Mouse (Mus musculus): ENCODE data around the gene Slc3a1. TPM values are rescaled to one million over a fixed set of nuclear protein-coding genes. Genes with fewer than 3 reads are reported as not detected.

Slc3a1 gene
- polyA plus RNA-seq, 1 experiment from 2014 or later = 0.34 TPM

DNA sequence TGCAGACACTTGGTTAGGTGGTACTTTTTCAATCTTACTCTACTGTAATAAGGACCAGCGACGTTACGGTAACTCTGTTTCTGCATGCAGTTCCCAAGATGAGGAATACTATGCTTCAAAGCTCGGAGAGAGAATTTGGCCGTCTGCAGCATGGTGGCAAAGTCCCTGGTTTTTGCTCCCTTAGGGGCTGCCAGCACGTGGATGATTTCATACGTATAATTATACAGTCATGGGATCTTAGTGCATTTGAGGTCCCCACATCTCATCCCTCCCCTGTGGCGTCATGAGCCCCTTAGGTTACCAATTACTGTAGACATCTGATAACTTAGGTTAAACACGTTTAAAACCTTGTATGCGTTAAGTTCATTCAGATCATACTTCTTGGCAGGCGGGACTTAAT lies 60.2 kb downstream of the Slc3a1 start:
- ATAC-seq (ENCODE audit: low FRiP score) (no peak), DNase-seq (ENCODE audit: low spot score, missing footprints) (no peak)
- Histone ChIP-seq H3K27ac (ENCODE audit: low read depth, low read length) (no peak overlapping the region), H3K36me3 (ENCODE audit: control insufficient read depth, insufficient read depth, low read length) (no peaks in the 10 kb centered on the region), H3K9ac (ENCODE audit: low read length) (no peak overlapping the region), H3K27me3 (ENCODE audit: control insufficient read depth, insufficient read depth, low read length) (no peaks in the 10 kb centered on the region), H3K4me3 (ENCODE audit: low read depth, low read length) (no peak overlapping the region), H3K9me3 (ENCODE audit: control insufficient read depth, low read length) (no peaks in the 10 kb centered on the region), H3K4me2 (no peak overlapping the region), H3K4me1 (ENCODE audit: control insufficient read depth, insufficient read depth, low read length) (peaks cover 11% of the 10 kb centered on the region)
- 91% methylated on average over 11 of the region's 11 CpGs for WGBS

DNA sequence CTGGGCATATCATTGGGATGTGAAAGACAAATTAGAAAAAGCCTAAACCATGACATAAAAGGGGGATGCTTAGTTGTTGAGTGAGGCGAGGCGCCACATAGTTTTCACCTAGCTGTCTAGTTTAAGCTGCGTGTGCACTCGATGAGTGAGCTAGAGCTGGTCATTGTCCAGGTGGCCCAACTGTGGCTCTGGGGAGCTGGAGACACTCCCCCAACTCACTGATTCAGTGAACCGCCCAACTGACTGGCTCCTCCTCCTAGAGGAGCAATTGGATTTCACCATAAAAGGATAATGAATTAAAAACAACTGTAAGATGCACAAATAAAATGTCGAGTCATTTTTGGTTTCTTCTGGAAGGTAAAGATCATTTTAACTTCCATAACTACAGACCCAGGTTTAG lies 60.8 kb downstream of the Slc3a1 start:
- peaks cover 11% of the 10 kb centered on the region for H3K4me1 ChIP-seq (ENCODE audit: control insufficient read depth, insufficient read depth, low read length)
- H3K36me3 ChIP-seq (ENCODE audit: control insufficient read depth, insufficient read depth, low read length) = no peaks in the 10 kb centered on the region
- H3K9me3 ChIP-seq (ENCODE audit: control insufficient read depth, low read length) = no peaks in the 10 kb centered on the region
- H3K4me2 ChIP-seq = peak overlapping the region; percentile 82
- H3K27ac ChIP-seq (ENCODE audit: low read depth, low read length) = no peak overlapping the region
- H3K4me3 ChIP-seq (ENCODE audit: low read depth, low read length) = peak overlapping the region; percentile 80; the same call in 1 of the 2 replicates
- DNase-seq (ENCODE audit: low spot score, missing footprints) (no peak), ATAC-seq (ENCODE audit: low FRiP score) (no peak)
- H3K9ac ChIP-seq (ENCODE audit: low read length) = peak overlapping the region; percentile 65; the same call in 1 of the 2 replicates
- H3K27me3 ChIP-seq (ENCODE audit: control insufficient read depth, insufficient read depth, low read length) = no peaks in the 10 kb centered on the region
- 51% methylated on average over 6 of the region's 6 CpGs for WGBS

DNA sequence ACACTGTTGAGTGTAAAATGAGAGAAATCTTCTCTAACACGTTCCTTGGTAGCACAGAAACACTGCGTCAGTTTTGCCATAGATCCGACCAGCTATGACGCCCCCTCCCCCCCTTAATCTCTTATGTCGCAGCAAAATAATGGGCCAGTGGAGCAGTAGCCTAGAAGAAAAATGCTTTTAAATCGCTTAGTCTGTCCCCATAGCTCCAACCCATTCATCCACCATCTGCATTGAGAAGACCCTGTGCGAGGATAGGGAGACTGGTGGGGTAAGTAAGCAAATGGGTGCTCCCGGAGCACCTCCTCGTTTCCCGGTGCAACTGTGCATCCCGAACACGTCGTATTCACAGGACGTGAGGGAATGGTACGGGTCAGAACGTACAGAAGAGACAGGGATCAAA lies 61.4 kb downstream of the Slc3a1 start:
- Histone ChIP-seq H3K27ac (ENCODE audit: low read depth, low read length) (peak overlapping the region; percentile 61), H3K36me3 (ENCODE audit: control insufficient read depth, insufficient read depth, low read length) (no peaks in the 10 kb centered on the region), H3K9ac (ENCODE audit: low read length) (peak overlapping the region; percentile 65), H3K4me1 (ENCODE audit: control insufficient read depth, insufficient read depth, low read length) (peaks cover 11% of the 10 kb centered on the region), H3K27me3 (ENCODE audit: control insufficient read depth, insufficient read depth, low read length) (no peaks in the 10 kb centered on the region), H3K4me2 (peak overlapping the region; percentile 82), H3K4me3 (ENCODE audit: low read depth, low read length) (peak overlapping the region; percentile 80), H3K9me3 (ENCODE audit: control insufficient read depth, low read length) (no peaks in the 10 kb centered on the region)
- ATAC-seq (ENCODE audit: low FRiP score) = peak; percentile 10; the same call in 1 of the 2 replicates
- no peak for DNase-seq (ENCODE audit: low spot score, missing footprints)
- WGBS = under 1% methylated on average over 16 of the region's 16 CpGs

DNA sequence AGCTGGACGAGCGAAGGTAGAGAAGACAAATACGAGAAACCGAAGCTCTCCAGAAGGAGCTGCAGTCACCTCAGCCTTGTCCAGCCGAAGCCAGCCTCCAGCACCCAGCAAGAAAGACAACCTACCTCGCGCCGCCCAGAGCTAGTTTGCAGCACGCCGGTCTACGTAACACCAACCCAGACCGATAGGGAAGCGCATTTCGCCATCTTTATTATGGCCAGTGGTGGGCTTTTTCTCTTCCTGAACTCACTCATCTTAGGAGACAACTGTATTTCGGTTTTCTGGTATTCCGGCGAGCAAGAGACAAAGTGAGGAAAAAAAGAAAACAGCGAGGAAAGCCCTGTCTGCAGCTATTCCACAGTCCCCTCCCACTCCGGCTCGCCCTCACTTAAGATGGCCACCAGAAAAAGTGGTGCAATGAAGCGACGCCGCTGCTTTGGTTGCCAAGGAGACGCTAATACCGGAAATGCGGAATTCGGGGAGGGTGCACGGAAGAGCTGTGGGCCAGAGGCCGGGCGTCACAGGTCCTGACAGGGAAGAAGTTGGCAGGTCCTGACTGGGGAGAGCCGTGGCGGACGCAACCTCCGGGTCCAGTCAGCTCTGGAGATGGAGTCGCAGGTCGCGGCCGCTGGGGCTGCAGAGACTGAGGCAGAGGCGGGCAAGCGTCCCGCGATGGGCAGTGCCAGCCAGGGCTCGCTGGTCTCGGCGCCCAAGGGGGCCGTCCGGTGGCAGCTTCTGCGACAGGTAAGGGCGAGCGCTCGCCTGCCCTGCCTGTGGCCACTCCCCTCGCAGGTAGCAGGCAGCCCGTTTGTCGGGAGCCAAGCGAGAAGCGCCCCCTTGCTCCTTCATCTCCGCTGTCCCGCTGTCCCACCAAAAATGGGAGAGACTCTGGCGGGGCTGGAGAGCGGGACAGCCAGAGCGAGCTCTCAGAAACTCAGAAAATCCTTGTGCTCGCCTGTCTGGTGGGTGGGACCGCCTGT lies 62.2 kb downstream of the Slc3a1 start, which contains the start of the genes Prepl and Camkmt:
Gene Prepl, minus strand, starts transcription at position 122 of the 980 bp plus-strand sequence.
Gene Camkmt, plus strand, starts transcription at position 433 of the 980 bp plus-strand sequence.
- H3K4me2 ChIP-seq = peak within 1 kb of the TSS; percentile 82
- under 1% methylated on average over 63 of the region's 63 CpGs for WGBS

DNA sequence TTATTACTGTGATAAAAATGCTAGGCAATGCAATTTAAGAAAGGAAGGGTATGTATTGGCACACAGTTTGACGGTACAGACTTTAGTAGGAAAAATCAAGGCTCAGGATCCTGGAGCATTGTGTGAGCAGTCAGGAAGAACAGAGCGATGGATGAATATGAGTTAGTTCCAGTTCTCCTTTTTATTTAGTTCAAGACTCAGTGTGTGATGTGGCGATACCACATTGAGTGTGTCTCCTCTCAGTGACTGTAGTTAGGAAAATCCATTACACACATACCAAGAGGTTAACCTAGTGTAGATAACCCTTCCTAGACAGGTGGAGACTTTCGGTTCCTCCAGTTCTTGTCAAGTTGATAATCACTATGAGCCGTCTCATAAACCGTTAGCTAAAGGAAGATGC lies 63.6 kb downstream of the Slc3a1 start:
- H3K27ac ChIP-seq (ENCODE audit: low read depth, low read length) = no peak overlapping the region
- ATAC-seq (ENCODE audit: low FRiP score) (no peak), DNase-seq (ENCODE audit: low spot score, missing footprints) (no peak)
- no peak overlapping the region for H3K9ac ChIP-seq (ENCODE audit: low read length)
- no peaks in the 10 kb centered on the region for H3K36me3 ChIP-seq (ENCODE audit: control insufficient read depth, insufficient read depth, low read length)
- H3K4me3 ChIP-seq (ENCODE audit: low read depth, low read length) = no peak overlapping the region; the same call in 1 of the 2 replicates
- H3K4me1 ChIP-seq (ENCODE audit: control insufficient read depth, insufficient read depth, low read length) = peaks cover 11% of the 10 kb centered on the region
- H3K4me2 ChIP-seq = no peak overlapping the region; the same call in 1 of the 2 replicates
- H3K9me3 ChIP-seq (ENCODE audit: control insufficient read depth, low read length) = no peaks in the 10 kb centered on the region
- WGBS = 92% methylated on average over 6 of the region's 6 CpGs
- no peaks in the 10 kb centered on the region for H3K27me3 ChIP-seq (ENCODE audit: control insufficient read depth, insufficient read depth, low read length)

More for the DNA sequence above, 62.2 kb downstream of the Slc3a1 start, which contains the start of the genes Prepl and Camkmt:
- H3K9ac ChIP-seq (ENCODE audit: low read length) = peak within 1 kb of the TSS; percentile 68
- peaks cover 11% of the 10 kb centered on the region for H3K4me1 ChIP-seq (ENCODE audit: control insufficient read depth, insufficient read depth, low read length)
- peak within 1 kb of the TSS; percentile 61 for H3K27ac ChIP-seq (ENCODE audit: low read depth, low read length)
- H3K9me3 ChIP-seq (ENCODE audit: control insufficient read depth, low read length) = no peaks in the 10 kb centered on the region
- peak; percentile 98 for ATAC-seq (ENCODE audit: low FRiP score)
- H3K4me3 ChIP-seq (ENCODE audit: low read depth, low read length) = peak within 1 kb of the TSS; percentile 80
- peak; percentile 100 for DNase-seq (ENCODE audit: low spot score, missing footprints)
- H3K27me3 ChIP-seq (ENCODE audit: control insufficient read depth, insufficient read depth, low read length) = no peaks in the 10 kb centered on the region
- H3K36me3 ChIP-seq (ENCODE audit: control insufficient read depth, insufficient read depth, low read length) = no peaks in the 10 kb centered on the region

DNA sequence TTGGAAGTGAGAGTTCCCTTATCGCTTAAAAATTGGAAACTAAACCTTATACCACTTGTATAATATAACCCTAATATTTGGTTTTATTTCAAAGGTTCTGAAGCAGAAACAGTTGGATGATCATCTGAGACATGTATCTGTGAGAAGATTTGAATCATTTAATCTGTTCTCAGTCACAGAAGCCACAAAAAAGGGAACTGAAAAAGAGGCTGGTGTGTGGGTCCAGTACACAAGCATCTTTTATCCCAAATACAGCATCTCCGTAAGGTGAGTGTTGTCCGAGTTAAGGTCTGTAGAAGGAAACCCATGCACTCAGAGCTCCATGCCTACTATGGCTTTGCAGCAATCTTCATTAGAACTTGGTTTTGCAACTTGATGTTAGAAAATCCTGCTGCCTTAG lies 68.2 kb downstream of the Slc3a1 start:
- no peaks in the 10 kb centered on the region; the same call in 1 of the 2 replicates for H3K9me3 ChIP-seq (ENCODE audit: control insufficient read depth, low read length)
- no peak for ATAC-seq (ENCODE audit: low FRiP score)
- peaks cover 2% of the 10 kb centered on the region; the same call in 1 of the 2 replicates for H3K4me1 ChIP-seq (ENCODE audit: control insufficient read depth, insufficient read depth, low read length)
- no peak for DNase-seq (ENCODE audit: low spot score, missing footprints)
- H3K4me2 ChIP-seq = no peak overlapping the region
- H3K9ac ChIP-seq (ENCODE audit: low read length) = no peak overlapping the region
- no peaks in the 10 kb centered on the region for H3K27me3 ChIP-seq (ENCODE audit: control insufficient read depth, insufficient read depth, low read length)
- no peak overlapping the region for H3K4me3 ChIP-seq (ENCODE audit: low read depth, low read length)
- no peak overlapping the region for H3K27ac ChIP-seq (ENCODE audit: low read depth, low read length)
- 95% methylated on average over 3 of the region's 3 CpGs for WGBS
- H3K36me3 ChIP-seq (ENCODE audit: control insufficient read depth, insufficient read depth, low read length) = peaks cover 9% of the 10 kb centered on the region; the same call in 1 of the 2 replicates

DNA sequence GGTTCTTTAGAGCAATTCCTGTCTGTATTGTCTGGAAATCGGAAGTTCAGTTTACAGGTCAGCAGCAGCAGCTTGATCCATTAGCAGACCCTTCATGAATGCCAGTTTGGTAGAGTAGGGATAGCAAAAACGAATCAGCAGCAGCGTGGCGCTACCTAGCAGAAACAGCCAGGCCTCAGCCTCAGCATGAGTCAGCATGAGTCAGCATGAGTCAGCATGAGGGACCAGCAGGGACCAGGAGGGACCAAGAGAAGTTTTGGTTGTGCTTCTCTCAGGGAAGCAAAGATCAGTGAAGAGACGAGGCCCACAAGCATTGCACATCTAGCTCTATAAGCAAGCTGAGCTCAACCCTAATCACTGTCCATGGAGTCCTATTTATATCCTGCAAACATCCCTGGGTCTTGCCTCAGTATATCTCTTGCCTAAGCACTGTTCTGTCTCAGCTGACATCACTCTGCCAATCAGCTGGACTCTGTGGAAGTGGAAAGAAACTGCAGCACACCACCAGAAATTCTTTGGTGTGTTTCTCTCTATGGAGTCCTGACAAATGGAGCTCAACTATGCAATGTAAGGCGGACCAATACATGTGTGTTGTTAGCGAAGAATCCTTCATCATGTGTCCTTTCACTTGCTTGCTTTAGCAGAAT lies 70.6 kb downstream of the Slc3a1 start:
- ATAC-seq (ENCODE audit: low FRiP score) = no peak
- no peaks in the 10 kb centered on the region for H3K27me3 ChIP-seq (ENCODE audit: control insufficient read depth, insufficient read depth, low read length)

DNA sequence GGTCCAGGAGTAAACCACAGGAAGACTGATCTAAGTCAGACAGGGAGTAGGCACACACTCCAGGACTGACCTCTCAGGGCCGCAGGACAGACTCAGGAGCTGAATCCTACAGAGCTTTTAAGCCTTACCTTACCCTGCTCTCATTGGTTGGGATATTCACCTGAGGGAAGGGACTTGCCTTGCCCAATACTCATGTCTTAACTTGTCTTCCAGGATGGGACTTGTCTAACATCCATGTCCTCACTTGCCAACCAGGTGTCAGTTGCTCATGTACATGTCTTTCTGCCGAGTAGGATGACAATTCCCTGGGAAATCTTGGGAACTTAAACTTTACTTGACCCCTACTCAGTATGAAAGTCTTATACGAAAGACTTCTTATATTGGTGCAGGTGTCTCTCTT lies 72.1 kb downstream of the Slc3a1 start:
- no peaks in the 10 kb centered on the region for H3K27me3 ChIP-seq (ENCODE audit: control insufficient read depth, insufficient read depth, low read length)
- DNase-seq (ENCODE audit: low spot score, missing footprints) (no peak), ATAC-seq (ENCODE audit: low FRiP score) (no peak)
- H3K4me3 ChIP-seq (ENCODE audit: low read depth, low read length) = no peak overlapping the region
- no peak overlapping the region for H3K4me2 ChIP-seq
- WGBS = 89% methylated on average over 3 of the region's 3 CpGs
- H3K9ac ChIP-seq (ENCODE audit: low read length) = no peak overlapping the region
- H3K27ac ChIP-seq (ENCODE audit: low read depth, low read length) = no peak overlapping the region
- H3K9me3 ChIP-seq (ENCODE audit: control insufficient read depth, low read length) = no peaks in the 10 kb centered on the region; the same call in 1 of the 2 replicates
- peaks cover 9% of the 10 kb centered on the region; the same call in 1 of the 2 replicates for H3K36me3 ChIP-seq (ENCODE audit: control insufficient read depth, insufficient read depth, low read length)
- no peaks in the 10 kb centered on the region; the same call in 1 of the 2 replicates for H3K4me1 ChIP-seq (ENCODE audit: control insufficient read depth, insufficient read depth, low read length)

More for the DNA sequence above, 70.6 kb downstream of the Slc3a1 start:
- peaks cover 9% of the 10 kb centered on the region; the same call in 1 of the 2 replicates for H3K36me3 ChIP-seq (ENCODE audit: control insufficient read depth, insufficient read depth, low read length)
- H3K4me3 ChIP-seq (ENCODE audit: low read depth, low read length) = no peak overlapping the region
- H3K27ac ChIP-seq (ENCODE audit: low read depth, low read length) = no peak overlapping the region
- no peak overlapping the region for H3K9ac ChIP-seq (ENCODE audit: low read length)
- DNase-seq (ENCODE audit: low spot score, missing footprints) = no peak
- WGBS = 94% methylated on average over 7 of the region's 7 CpGs
- H3K4me1 ChIP-seq (ENCODE audit: control insufficient read depth, insufficient read depth, low read length) = no peaks in the 10 kb centered on the region; the same call in 1 of the 2 replicates
- H3K9me3 ChIP-seq (ENCODE audit: control insufficient read depth, low read length) = no peaks in the 10 kb centered on the region; the same call in 1 of the 2 replicates
- H3K4me2 ChIP-seq = no peak overlapping the region

Data from midbrain, embryonic 11.5 days (tissue).